Mouse (Mus musculus): ENCODE data around the gene Prcp. TPM values are rescaled to one million over a fixed set of nuclear protein-coding genes. Genes with fewer than 3 reads are reported as not detected.
"Not testable (repeated sequence)": the region's sequence is repeated elsewhere in the genome, so short reads cannot be mapped to it uniquely, and the experiment has no call there.

The Prcp gene
- polyA plus RNA-seq, 1 experiment from 2014 or later = 120 TPM

DNA sequence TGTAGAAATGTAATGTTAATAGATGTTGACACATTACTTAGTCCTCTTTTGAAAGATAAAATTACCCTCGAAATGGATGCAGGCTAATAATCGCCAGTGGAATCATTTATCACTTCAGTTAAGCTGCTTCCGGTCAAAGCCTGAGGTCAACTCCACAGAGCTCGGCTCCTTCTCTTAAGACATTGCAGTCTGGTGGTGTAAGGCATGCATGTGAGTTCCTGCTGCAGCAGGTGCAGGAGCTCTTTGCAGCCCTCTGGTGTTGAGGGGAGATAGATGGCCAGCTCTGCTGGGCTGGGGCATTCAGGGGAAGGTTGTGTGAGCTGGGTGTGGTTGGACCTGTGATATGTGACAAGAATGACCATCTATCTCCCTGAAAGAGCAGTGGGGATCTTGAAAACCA lies 104.0 kb downstream of the Prcp start:
- 67% methylated on average over 4 of the region's 4 CpGs for WGBS (ENCODE audit: missing documents)

DNA sequence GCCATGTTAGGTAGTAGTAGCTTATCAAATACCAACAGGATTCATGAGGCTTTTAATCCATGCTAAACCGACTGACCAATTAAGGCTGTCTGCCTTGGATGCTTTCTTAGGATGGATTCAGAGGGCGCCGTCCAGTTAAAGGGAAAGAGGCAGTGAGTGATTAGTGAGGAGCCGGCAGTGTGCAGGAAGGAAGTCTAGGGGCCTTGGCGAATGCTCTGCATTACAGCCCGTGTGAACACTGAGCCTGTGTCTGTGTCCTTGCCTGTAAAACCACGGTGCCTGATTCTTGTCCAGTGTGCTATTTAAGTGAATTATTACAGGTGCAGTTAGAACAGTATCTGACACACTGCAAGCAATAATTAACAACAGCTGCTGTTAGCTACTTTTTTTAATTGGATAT lies 104.5 kb downstream of the Prcp start:
- not testable (repeated sequence) for H3K36me3 ChIP-seq (ENCODE audit: inconsistent target); H3K4me3 ChIP-seq (ENCODE audit: inconsistent target); H3K27ac ChIP-seq; H3K79me2 ChIP-seq (ENCODE audit: inconsistent target)
- WGBS (ENCODE audit: missing documents) = 6% methylated on average over 3 of the region's 7 CpGs

More for the DNA sequence above, 104.0 kb downstream of the Prcp start:
- Histone ChIP-seq H3K4me3 (ENCODE audit: inconsistent target) (no peak overlapping the region), H3K79me2 (ENCODE audit: inconsistent target) (no peaks in the 10 kb centered on the region), H3K36me3 (ENCODE audit: inconsistent target) (no peaks in the 10 kb centered on the region), H3K27ac (no peak overlapping the region)

DNA sequence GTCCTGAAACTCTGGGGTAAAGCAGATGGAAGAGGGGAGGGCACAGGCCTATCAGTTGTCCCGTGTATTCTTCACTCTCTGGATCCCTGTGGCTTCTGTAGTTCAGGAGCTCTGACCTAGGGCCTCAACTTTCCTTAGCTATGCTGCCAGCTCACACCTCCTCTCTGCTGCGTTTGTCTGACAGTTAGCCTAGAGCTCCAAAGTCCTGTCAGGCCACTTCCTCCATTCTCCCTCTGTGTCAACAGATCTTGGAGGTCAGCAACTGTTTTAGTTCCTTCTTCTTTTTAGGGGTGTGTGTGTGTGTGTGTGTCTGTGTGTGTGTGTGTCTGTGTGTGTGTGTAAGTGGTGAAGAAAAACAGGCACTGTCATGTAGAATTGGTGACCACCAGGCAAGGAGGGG lies 106.5 kb downstream of the Prcp start:
- peak overlapping the region; percentile 71 for H3K27ac ChIP-seq
- WGBS (ENCODE audit: missing documents) = 0% methylated on average over 2 of the region's 2 CpGs
- no peak overlapping the region for H3K4me3 ChIP-seq (ENCODE audit: inconsistent target)

DNA sequence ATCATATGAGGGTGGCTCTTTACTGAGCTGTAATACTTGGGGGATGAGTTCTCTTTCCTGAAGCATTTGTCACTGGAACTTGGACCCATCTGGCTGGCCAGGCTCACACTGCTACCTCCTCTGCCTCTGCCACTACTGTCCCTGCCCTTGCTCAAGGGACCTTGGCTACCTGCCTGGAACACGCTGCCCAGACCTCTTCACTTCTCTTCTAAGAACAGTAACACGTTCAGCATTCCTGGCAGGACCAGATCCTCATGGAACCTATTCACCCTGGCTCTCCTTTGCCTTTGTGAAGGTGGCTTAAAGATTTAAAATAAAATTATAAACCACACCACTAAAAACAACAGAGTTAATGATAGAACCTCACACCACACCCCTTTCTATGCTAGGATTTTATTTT lies 107.6 kb downstream of the Prcp start:
- WGBS (ENCODE audit: missing documents) = 79% methylated on average over 2 of the region's 2 CpGs
- Histone ChIP-seq H3K4me3 (ENCODE audit: inconsistent target) (no peak overlapping the region), H3K79me2 (ENCODE audit: inconsistent target) (no peaks in the 10 kb centered on the region), H3K27ac (no peak overlapping the region), H3K36me3 (ENCODE audit: inconsistent target) (no peaks in the 10 kb centered on the region)

More for the DNA sequence above, 106.5 kb downstream of the Prcp start:
- Histone ChIP-seq H3K36me3 (ENCODE audit: inconsistent target) (no peaks in the 10 kb centered on the region), H3K79me2 (ENCODE audit: inconsistent target) (no peaks in the 10 kb centered on the region)

Other genes starting within 250 kb of the Prcp start
- gene Ankrd42, start 237.3 kb upstream of the Prcp start, polyA plus RNA-seq (2018) = 0.38 to 0.74 TPM (median 0.69 TPM) in 3 replicates
- gene Pcf11, start 204.5 kb upstream of the Prcp start, polyA plus RNA-seq (2018) = 19.0 to 30.0 TPM (median 27.8 TPM) in 3 replicates
- gene Rab30, start 132.9 kb upstream of the Prcp start, polyA plus RNA-seq (2018) = 0.19 TPM in 1 of 3 replicates, not detected in the others
- 0.74 to 3.9 TPM (median 2.4 TPM) in 3 replicates for gene Ddias, start 223 bp upstream of the Prcp start, polyA plus RNA-seq (2018)
- not detected in 3 replicates for gene Fam181b, start 205.4 kb downstream of the Prcp start, polyA plus RNA-seq (2018)

Measured in macrophage (primary cell).